Mouse (Mus musculus): ENCODE results near the gene Slc27a5. TPM values are rescaled to one million over a fixed set of nuclear protein-coding genes. Genes with fewer than 3 reads are reported as not detected.

Slc27a5 gene
- 1.3 and 1.5 TPM in 2 replicates for polyA plus RNA-seq (2016; fragmentation: Nextera tagmentation; extraction: Ambion mirVana)

- no peak within 1 kb of the TSS for H3K4me3 ChIP-seq
- H3K27ac ChIP-seq, result no peak within 1 kb of the TSS
- WGBS (ENCODE audit: insufficient replicate concordance), result 56% methylated on average over 5 of the region's 5 CpGs
- ATAC-seq, result peak; percentile 44; the same call in 1 of the 2 replicates
- no peaks in the 10 kb centered on the region for H3K9me3 ChIP-seq (replicated peaks)
- H3K4me2 ChIP-seq, result no peak within 1 kb of the TSS
- H3K27me3 ChIP-seq (replicated peaks), result no peaks in the 10 kb centered on the region; the same call in 1 of the 2 replicates
- no peak within 1 kb of the TSS for H3K9ac ChIP-seq
- no peaks in the 10 kb centered on the region for H3K36me3 ChIP-seq
- H3K4me1 ChIP-seq, result no peaks in the 10 kb centered on the region
Measured at GRCm38 (mm10) chr7:12998053-12998452, at the start of gene Slc27a5. Gene Slc27a5 (minus strand): TSS chr7:12998192.

- H3K4me2 ChIP-seq, result no peak overlapping the region
- peak; percentile 52 for ATAC-seq
- H3K9ac ChIP-seq, result no peak overlapping the region
- H3K4me1 ChIP-seq, result peaks cover 16% of the 10 kb centered on the region
- no peaks in the 10 kb centered on the region for H3K36me3 ChIP-seq
- peaks cover 48% of the 10 kb centered on the region for H3K27me3 ChIP-seq (replicated peaks)
- WGBS (ENCODE audit: insufficient replicate concordance), result 5% methylated on average over 2 of the region's 2 CpGs
- no peak overlapping the region for H3K27ac ChIP-seq
- no peaks in the 10 kb centered on the region for H3K9me3 ChIP-seq (replicated peaks)
- no peak overlapping the region for H3K4me3 ChIP-seq
Measured at GRCm38 (mm10) chr7:13046084-13046483, 48.1 kb upstream of the Slc27a5 start.

GRCm38 (mm10) chr7:13044254-13044625 lies 46.2 kb upstream of the Slc27a5 start:
- 7% methylated on average over 23 of the region's 23 CpGs for WGBS (ENCODE audit: insufficient replicate concordance)
- H3K9me3 ChIP-seq (replicated peaks), result no peaks in the 10 kb centered on the region
- peaks cover 54% of the 10 kb centered on the region for H3K27me3 ChIP-seq (replicated peaks)
- no peak for ATAC-seq
- H3K4me1 ChIP-seq, result peaks cover 24% of the 10 kb centered on the region
- H3K4me3 ChIP-seq, result peak overlapping the region; percentile 49
- H3K27ac ChIP-seq, result no peak overlapping the region
- H3K36me3 ChIP-seq, result no peaks in the 10 kb centered on the region
- H3K9ac ChIP-seq, result peak overlapping the region; percentile 22
- peak overlapping the region; percentile 74 for H3K4me2 ChIP-seq

- no peak overlapping the region for H3K27ac ChIP-seq
- peak overlapping the region; percentile 49 for H3K4me3 ChIP-seq
- no peak for ATAC-seq
- H3K4me2 ChIP-seq, result peak overlapping the region; percentile 74
- H3K36me3 ChIP-seq, result no peaks in the 10 kb centered on the region
- peaks cover 54% of the 10 kb centered on the region for H3K27me3 ChIP-seq (replicated peaks)
- no peaks in the 10 kb centered on the region for H3K9me3 ChIP-seq (replicated peaks)
- peaks cover 30% of the 10 kb centered on the region for H3K4me1 ChIP-seq
- 6% methylated on average over 88 of the region's 88 CpGs for WGBS (ENCODE audit: insufficient replicate concordance)
- peak overlapping the region; percentile 22 for H3K9ac ChIP-seq
Measured at GRCm38 (mm10) chr7:13043445-13044253, 45.7 kb upstream of the Slc27a5 start.

- H3K4me2 ChIP-seq, result peak overlapping the region; percentile 74
- no peak overlapping the region for H3K9ac ChIP-seq
- H3K4me3 ChIP-seq, result peak overlapping the region; percentile 49
- H3K36me3 ChIP-seq, result no peaks in the 10 kb centered on the region
- no peak for ATAC-seq
- H3K27ac ChIP-seq, result no peak overlapping the region
- no peaks in the 10 kb centered on the region for H3K9me3 ChIP-seq (replicated peaks)
- H3K27me3 ChIP-seq (replicated peaks), result peaks cover 54% of the 10 kb centered on the region
- WGBS (ENCODE audit: insufficient replicate concordance), result 48% methylated on average over 16 of the region's 16 CpGs
- H3K4me1 ChIP-seq, result peaks cover 33% of the 10 kb centered on the region
Measured at GRCm38 (mm10) chr7:13043120-13043444, 45.1 kb upstream of the Slc27a5 start.

GRCm38 (mm10) chr7:13042511-13042910 lies 44.5 kb upstream of the Slc27a5 start:
- no peak overlapping the region for H3K9ac ChIP-seq
- no peak overlapping the region for H3K27ac ChIP-seq
- H3K9me3 ChIP-seq (replicated peaks), result no peaks in the 10 kb centered on the region
- H3K27me3 ChIP-seq (replicated peaks), result peaks cover 54% of the 10 kb centered on the region
- 68% methylated on average over 6 of the region's 6 CpGs for WGBS (ENCODE audit: insufficient replicate concordance)
- H3K4me1 ChIP-seq, result peaks cover 33% of the 10 kb centered on the region
- H3K4me3 ChIP-seq, result no peak overlapping the region
- no peaks in the 10 kb centered on the region for H3K36me3 ChIP-seq
- no peak for ATAC-seq
- no peak overlapping the region for H3K4me2 ChIP-seq

- Histone ChIP-seq H3K4me2 (no peak overlapping the region), H3K9me3 (replicated peaks) (no peaks in the 10 kb centered on the region), H3K4me3 (no peak overlapping the region), H3K4me1 (peaks cover 40% of the 10 kb centered on the region), H3K27me3 (replicated peaks) (peaks cover 54% of the 10 kb centered on the region), H3K36me3 (peaks cover 3% of the 10 kb centered on the region), H3K27ac (no peak overlapping the region), H3K9ac (no peak overlapping the region)
- ATAC-seq, result no peak
- WGBS (ENCODE audit: insufficient replicate concordance), result 48% methylated on average over 1 of the region's 1 CpGs
Measured at GRCm38 (mm10) chr7:13041256-13041655, 43.3 kb upstream of the Slc27a5 start.

GRCm38 (mm10) chr7:13039181-13039580 lies 41.2 kb upstream of the Slc27a5 start:
- ATAC-seq, result no peak
- Histone ChIP-seq H3K27me3 (replicated peaks) (peaks cover 37% of the 10 kb centered on the region), H3K27ac (peak overlapping the region; percentile 98), H3K9me3 (replicated peaks) (no peaks in the 10 kb centered on the region), H3K9ac (peak overlapping the region; percentile 94), H3K4me3 (peak overlapping the region; percentile 81), H3K36me3 (peaks cover 19% of the 10 kb centered on the region), H3K4me2 (peak overlapping the region; percentile 81), H3K4me1 (peaks cover 50% of the 10 kb centered on the region)
- WGBS (ENCODE audit: insufficient replicate concordance), result 31% methylated on average over 1 of the region's 1 CpGs

GRCm38 (mm10) chr7:13038621-13039169 lies 40.7 kb upstream of the Slc27a5 start:
- ATAC-seq, result no peak
- Histone ChIP-seq H3K4me3 (peak overlapping the region; percentile 81), H3K9ac (peak overlapping the region; percentile 94), H3K9me3 (replicated peaks) (no peaks in the 10 kb centered on the region), H3K36me3 (peaks cover 21% of the 10 kb centered on the region), H3K4me1 (peaks cover 49% of the 10 kb centered on the region), H3K27ac (peak overlapping the region; percentile 98), H3K4me2 (peak overlapping the region; percentile 81), H3K27me3 (replicated peaks) (peaks cover 32% of the 10 kb centered on the region)
- WGBS (ENCODE audit: insufficient replicate concordance), result 13% methylated on average over 15 of the region's 15 CpGs

- Histone ChIP-seq H3K36me3 (peaks cover 28% of the 10 kb centered on the region), H3K4me3 (peak within 1 kb of the TSS; percentile 81), H3K4me2 (peak within 1 kb of the TSS; percentile 81), H3K4me1 (peaks cover 50% of the 10 kb centered on the region), H3K9ac (peak within 1 kb of the TSS; percentile 94), H3K9me3 (replicated peaks) (no peaks in the 10 kb centered on the region), H3K27ac (peak within 1 kb of the TSS; percentile 98), H3K27me3 (replicated peaks) (peaks cover 26% of the 10 kb centered on the region)
- WGBS (ENCODE audit: insufficient replicate concordance), result under 1% methylated on average over 65 of the region's 65 CpGs
- ATAC-seq, result peak; percentile 87
Measured at GRCm38 (mm10) chr7:13037901-13038555, 40.0 kb upstream of the Slc27a5 start, which contains the start of gene Ube2m. Gene Ube2m (minus strand): TSS chr7:13038275.

GRCm38 (mm10) chr7:13037366-13037765 lies 39.4 kb upstream of the Slc27a5 start:
- Histone ChIP-seq H3K4me2 (peak overlapping the region; percentile 81), H3K9me3 (replicated peaks) (no peaks in the 10 kb centered on the region), H3K27ac (peak overlapping the region; percentile 98), H3K4me3 (peak overlapping the region; percentile 81), H3K9ac (peak overlapping the region; percentile 94), H3K36me3 (peaks cover 35% of the 10 kb centered on the region), H3K27me3 (replicated peaks) (peaks cover 19% of the 10 kb centered on the region), H3K4me1 (peaks cover 57% of the 10 kb centered on the region)
- 1% methylated on average over 30 of the region's 33 CpGs for WGBS (ENCODE audit: insufficient replicate concordance)
- ATAC-seq, result peak; percentile 12

GRCm38 (mm10) chr7:13036806-13037205 lies 38.8 kb upstream of the Slc27a5 start:
- H3K4me1 ChIP-seq, result peaks cover 58% of the 10 kb centered on the region
- no peak for ATAC-seq
- peak overlapping the region; percentile 81 for H3K4me2 ChIP-seq
- H3K27me3 ChIP-seq (replicated peaks), result peaks cover 14% of the 10 kb centered on the region
- H3K9me3 ChIP-seq (replicated peaks), result no peaks in the 10 kb centered on the region
- 22% methylated on average over 4 of the region's 4 CpGs for WGBS (ENCODE audit: insufficient replicate concordance)
- H3K9ac ChIP-seq, result peak overlapping the region; percentile 94
- H3K4me3 ChIP-seq, result peak overlapping the region; percentile 81
- peak overlapping the region; percentile 98 for H3K27ac ChIP-seq
- H3K36me3 ChIP-seq, result peaks cover 40% of the 10 kb centered on the region

Measured in liver, embryonic 12.5 days (tissue).